Mouse (Mus musculus) kidney, adult 2 months (tissue): ENCODE results near the gene Mllt11. TPM values are rescaled to one million over a fixed set of nuclear protein-coding genes. Genes with fewer than 3 reads are reported as not detected.

ENCODE experiments used
- DNase-seq: peaks from one replicate; pipeline ENCODE4 v3.0.0; 2021
- H3K27ac ChIP-seq: fragments of 200-500 bp; 2 replicates; pipeline ENCODE4 v1.5.1; 2012; ENCODE audit warnings: low read depth, low read length, control low read depth, inconsistent platforms; ENCODE audit not compliant: insufficient read depth
- H3K27me3 ChIP-seq: fragments of 200-500 bp; replicated peaks from 2 replicates; pipeline ENCODE4 v1.6.1; 2012; ENCODE audit warnings: mild to moderate bottlenecking, moderate library complexity, low read length, inconsistent platforms; ENCODE audit not compliant: control insufficient read depth, insufficient read depth
- H3K36me3 ChIP-seq: fragments of 200-500 bp; 2 replicates; pipeline ENCODE4 v1.6.1; 2012; ENCODE audit warnings: mild to moderate bottlenecking, moderate library complexity, low read length, inconsistent platforms; ENCODE audit not compliant: control insufficient read depth, insufficient read depth
- H3K4me1 ChIP-seq: fragments of 200-500 bp; 2 replicates; pipeline ENCODE4 v1.6.1; 2011; ENCODE audit warnings: low read length; ENCODE audit not compliant: control insufficient read depth, insufficient read depth
- H3K4me3 ChIP-seq: fragments of 200-500 bp; 2 replicates; pipeline ENCODE4 v1.5.1; 2011; ENCODE audit warnings: mild to moderate bottlenecking, low read depth, low read length, control low read depth; ENCODE audit not compliant: insufficient read depth
- CTCF ChIP-seq: fragments of 200-500 bp; conservative IDR thresholded peaks from 2 replicates; pipeline ENCODE4 v1.5.1; 2011; ENCODE audit warnings: low read depth, mild to moderate bottlenecking, control low read depth, low read length, moderate library complexity, mixed read lengths; ENCODE audit not compliant: insufficient read depth, insufficient read length
- POLR2A ChIP-seq: fragments of 200-500 bp; IDR thresholded peaks from one replicate; pipeline ENCODE4 v1.6.1; 2011; ENCODE audit warnings: low read depth, low read length, control low read depth
- WGBS: fragments of 180-500 bp; shearing (Covaris S2); methylation state at CpG from one replicate; pipeline ENCODE4 v1.1.7; 2018; 5-methylcytosine and 5-hydroxymethylcytosine counted together
- polyA plus RNA-seq: library from polyadenylated mRNA; depleted of rRNA; stranded (reverse); fragments of >200 nt; gene quantifications from 2 replicates; pipeline ENCODE4 v1.2.3, GENCODE M21; 2012

The Mllt11 gene
- polyA plus RNA-seq, 1 experiment: 31.4 TPM

DNA sequence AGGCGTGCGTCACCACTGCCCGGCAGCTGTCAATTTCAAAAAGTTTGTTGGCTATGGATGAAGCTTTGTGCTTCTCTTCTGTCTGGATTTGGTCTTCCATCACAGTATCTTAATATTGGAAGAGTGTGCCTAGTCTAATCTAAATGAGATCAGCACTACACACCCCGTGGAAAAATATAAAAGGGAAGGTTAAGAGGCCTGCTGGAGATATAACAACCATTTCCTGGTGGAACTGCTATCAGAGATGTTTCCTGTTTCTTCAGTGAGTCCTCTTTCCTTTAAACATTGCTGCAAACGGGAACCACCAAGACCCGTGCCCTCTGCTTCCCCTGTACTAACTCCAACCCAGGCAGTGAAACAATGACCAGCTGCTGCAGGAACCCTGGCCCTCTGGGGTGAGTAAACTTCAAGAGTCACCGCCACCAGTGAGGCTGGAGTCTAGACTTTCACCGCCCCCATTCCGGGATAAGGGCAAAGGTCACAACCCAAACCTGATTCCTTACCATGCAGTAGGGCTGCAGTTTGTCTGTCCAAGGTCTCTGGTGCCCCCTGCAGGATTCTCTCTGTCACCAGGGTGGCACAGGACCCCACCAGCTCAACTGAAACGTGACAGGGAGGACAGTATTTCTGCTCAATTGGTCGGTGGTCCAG lies 31.2 kb upstream of the Mllt11 start:
- 39% methylated on average over 11 of the region's 11 CpGs for WGBS
- H3K4me1 ChIP-seq: peaks cover 5% of the 10 kb centered on the region; the same call in 1 of the 2 replicates
- no peak overlapping the region for H3K4me3 ChIP-seq
- peak; percentile 95 for DNase-seq
- no peaks in the 10 kb centered on the region for H3K27me3 ChIP-seq
- no peak overlapping the region for H3K27ac ChIP-seq
- H3K36me3 ChIP-seq: no peaks in the 10 kb centered on the region
- no peak for TF ChIP-seq POLR2A
- TF ChIP-seq CTCF: peak; percentile 88

- Histone ChIP-seq H3K27me3 (no peaks in the 10 kb centered on the region), H3K4me3 (no peak overlapping the region), H3K36me3 (no peaks in the 10 kb centered on the region; the same call in 1 of the 2 replicates), H3K27ac (no peak overlapping the region), H3K4me1 (no peaks in the 10 kb centered on the region)
- 91% methylated on average over 4 of the region's 4 CpGs for WGBS
- DNase-seq: no peak
- no peak for TF ChIP-seq POLR2A
- TF ChIP-seq CTCF: no peak
Measured at GRCm38 (mm10) chr3:95261975-95262374, 30.0 kb upstream of the Mllt11 start.

GRCm38 (mm10) chr3:95256931-95257330 lies 25.0 kb upstream of the Mllt11 start:
- peak; percentile 79 for DNase-seq
- Histone ChIP-seq H3K36me3 (no peaks in the 10 kb centered on the region; the same call in none of the 2 replicates), H3K4me3 (no peak overlapping the region), H3K27me3 (no peaks in the 10 kb centered on the region), H3K4me1 (no peaks in the 10 kb centered on the region), H3K27ac (peak overlapping the region; percentile 36; the same call in 1 of the 2 replicates)
- 57% methylated on average over 5 of the region's 5 CpGs for WGBS
- TF ChIP-seq CTCF: no peak
- no peak for TF ChIP-seq POLR2A

DNA sequence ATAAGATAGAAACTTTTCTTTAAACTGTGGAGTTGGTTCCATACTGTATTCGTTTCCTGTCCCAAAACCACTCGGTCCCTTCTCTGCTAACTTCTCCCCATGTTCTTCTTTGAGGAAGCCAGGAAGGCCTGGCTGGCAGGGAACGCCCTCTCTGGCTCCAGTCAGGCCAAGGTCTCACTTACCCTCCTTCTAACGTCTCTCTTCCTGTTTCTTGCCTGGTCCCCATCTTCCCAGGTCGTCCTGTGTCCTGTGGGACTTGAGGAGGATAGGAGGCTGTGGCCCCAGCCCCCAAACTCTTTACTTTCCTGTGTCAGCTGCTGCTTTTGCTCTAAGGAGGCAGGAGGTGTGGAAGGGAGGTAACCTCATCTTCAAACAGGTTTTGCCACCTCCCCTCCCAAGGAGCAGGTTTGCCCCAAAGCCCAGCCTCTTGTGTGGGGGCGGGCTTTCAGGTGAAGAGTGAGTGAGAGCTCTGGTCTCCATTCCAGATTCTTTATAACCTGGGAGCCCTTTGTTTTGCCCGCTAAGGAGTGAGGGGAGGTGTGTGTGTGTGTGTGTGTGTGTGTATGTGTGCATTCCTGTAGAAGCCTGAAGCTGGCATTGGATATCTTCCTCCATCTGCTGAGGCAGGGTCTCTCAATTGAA lies 18.9 kb upstream of the Mllt11 start, which contains the start of gene Bnipl:
Gene Bnipl, minus strand, starts transcription at position 411 of the 642 bp plus-strand sequence.
- no peak for DNase-seq
- Histone ChIP-seq H3K36me3 (no peaks in the 10 kb centered on the region; the same call in 1 of the 2 replicates), H3K27ac (no peak within 1 kb of the TSS), H3K4me3 (no peak within 1 kb of the TSS), H3K27me3 (no peaks in the 10 kb centered on the region), H3K4me1 (no peaks in the 10 kb centered on the region)
- no peak for TF ChIP-seq POLR2A
- no peak for TF ChIP-seq CTCF
- 57% methylated on average over 7 of the region's 7 CpGs for WGBS

DNA sequence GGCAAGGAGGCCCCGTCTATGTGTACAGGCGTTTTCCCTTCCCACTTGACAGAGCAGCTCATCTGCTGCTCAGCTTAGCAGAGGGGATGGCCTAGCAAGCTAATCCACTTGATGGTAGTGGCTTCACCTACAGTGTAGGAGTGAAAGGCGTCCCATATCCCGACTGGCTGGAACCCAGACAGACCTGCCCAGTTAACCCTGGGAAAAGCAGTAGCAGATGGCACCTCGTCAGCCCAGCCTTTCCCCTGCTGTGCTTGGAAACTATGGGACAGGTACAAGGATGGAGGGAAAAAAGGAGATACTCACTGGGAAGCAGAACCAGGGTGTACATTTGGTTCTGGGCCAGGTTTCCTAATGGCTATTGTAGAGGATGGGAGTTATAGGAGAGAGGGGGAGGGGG lies 18.4 kb upstream of the Mllt11 start:
- Histone ChIP-seq H3K4me1 (no peaks in the 10 kb centered on the region), H3K27me3 (no peaks in the 10 kb centered on the region), H3K4me3 (no peak overlapping the region), H3K27ac (no peak overlapping the region), H3K36me3 (no peaks in the 10 kb centered on the region; the same call in 1 of the 2 replicates)
- 77% methylated on average over 5 of the region's 5 CpGs for WGBS
- DNase-seq: no peak
- TF ChIP-seq POLR2A (no peak), CTCF (no peak)

DNA sequence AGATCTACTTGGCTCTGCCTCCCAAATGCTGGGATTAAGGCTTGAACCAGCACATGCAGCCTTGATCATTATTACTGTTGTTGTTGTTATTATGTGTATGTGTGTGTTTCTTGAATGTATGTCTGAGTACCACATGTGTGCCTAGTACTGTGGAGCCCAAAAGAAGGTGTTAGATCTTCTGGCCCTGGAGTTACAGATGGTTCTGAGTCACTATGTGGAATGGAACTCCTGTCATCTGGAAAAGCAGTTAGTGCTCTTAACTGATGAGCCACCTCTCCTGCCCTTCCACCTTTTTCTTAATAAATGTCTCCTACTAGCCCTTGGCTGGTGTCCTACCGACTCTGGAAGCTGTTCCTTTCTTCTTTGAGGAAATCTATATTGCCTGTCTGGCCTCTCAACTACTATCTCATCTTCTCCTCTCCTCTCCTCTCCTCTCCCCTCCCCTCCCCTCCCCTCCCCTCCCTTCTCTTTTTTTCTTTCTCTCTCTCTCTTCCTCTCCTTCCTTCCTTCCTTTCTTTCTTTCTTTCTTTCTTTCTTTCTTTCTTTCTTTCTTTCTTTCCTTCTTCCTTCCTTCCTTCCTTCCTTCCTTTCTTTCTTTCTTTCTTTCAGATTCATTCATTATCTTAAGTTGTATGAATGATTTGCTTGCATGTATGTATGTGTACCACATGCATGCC lies 15.8 kb upstream of the Mllt11 start:
- Histone ChIP-seq H3K27ac (no peak overlapping the region), H3K27me3 (no peaks in the 10 kb centered on the region), H3K36me3 (no peaks in the 10 kb centered on the region), H3K4me3 (no peak overlapping the region), H3K4me1 (no peaks in the 10 kb centered on the region)
- no peak for DNase-seq
- TF ChIP-seq CTCF (no peak), POLR2A (no peak)
- 61% methylated on average over 1 of the region's 1 CpGs for WGBS
